In genomic region chr3:95521168-95521567, GRCm38 (mm10) we compare ENCODE assay signal across 15 mouse cellular contexts. TPM values are rescaled to one million over a fixed set of nuclear protein-coding genes. Genes with fewer than 3 reads are reported as not detected.
DNase-seq lines count a peak whose midpoint lies in the region; ATAC-seq and TF ChIP-seq lines count a peak whose summit lies in the region.
"Had no signal": no experiment of that assay in that cellular context is flagged by ENCODE, and none has a peak within 500 bp of the region (broad histone marks: within the 10 kb centered on the region; RNA-seq: fewer than 3 reads in every experiment).

No protein-coding gene starts in this region.

- no peak overlapping the region for H3K4me2 ChIP-seq in heart, embryonic 13.5 days
- no peak overlapping the region for H3K4me2 ChIP-seq in heart, embryonic 11.5 days
- H3K4me2 ChIP-seq in forebrain, embryonic 14.5 days (ENCODE audit: low read length), result no peak overlapping the region
- H3K4me2 ChIP-seq: kidney, embryonic 15.5 days; midbrain, embryonic 12.5 days; stomach, embryonic 15.5 days had no signal

- no peak overlapping the region for H3K9ac ChIP-seq in heart, embryonic 13.5 days
- no peak overlapping the region for H3K9ac ChIP-seq in heart, embryonic 11.5 days (ENCODE audit: low read depth, low read length)
- H3K9ac ChIP-seq in forebrain, embryonic 14.5 days (ENCODE audit: low read length), result no peak overlapping the region
- H3K9ac ChIP-seq: forebrain, postnatal 0 days; kidney, embryonic 15.5 days; midbrain, embryonic 12.5 days; stomach, embryonic 15.5 days had no signal

- no peak for TF ChIP-seq POLR2A in bone marrow macrophage, adult 2 months (IDR thresholded peaks at IDR 0.05; ENCODE audit: borderline replicate concordance, low read depth, low read length)

- DNase-seq in 416B (ENCODE audit: low read depth), result peak; percentile 23
- DNase-seq in lung, postnatal 25 days (ENCODE audit: low spot score), result peak; percentile 42
- no peak for DNase-seq in forebrain, embryonic 14.5 days (ENCODE audit: low spot score)
- DNase-seq in cerebellum, postnatal 25 days, result no peak
- DNase-seq: forebrain, postnatal 0 days; left cerebral cortex, postnatal 4 days had no signal

- H3K27ac ChIP-seq in heart, embryonic 13.5 days (replicated peaks), result 0 out of 2 replicates have a peak overlapping the region, but pooled peaks have one; percentile 15
- no peak overlapping the region for H3K27ac ChIP-seq in heart, embryonic 11.5 days (ENCODE audit: low read depth, low read length)
- peak overlapping the region; percentile 95 for H3K27ac ChIP-seq in bone marrow macrophage, adult 2 months (ENCODE audit: insufficient read depth, low read depth, low read length)
- H3K27ac ChIP-seq in forebrain, embryonic 14.5 days (ENCODE audit: low read depth, low read length), result no peak overlapping the region
- H3K27ac ChIP-seq: kidney, embryonic 15.5 days; midbrain, embryonic 12.5 days; stomach, embryonic 15.5 days had no signal

- TF ChIP-seq CTCF in bone marrow macrophage, adult 2 months (IDR thresholded peaks at IDR 0.05; ENCODE audit: low read depth, low read length), result no peak

- no peak for ATAC-seq in heart, embryonic 13.5 days (ENCODE audit: extremely low read depth, insufficient number of reproducible peaks, low FRiP score, low TSS enrichment)
- no peak for ATAC-seq in heart, embryonic 11.5 days (replicated peaks; ENCODE audit: insufficient number of reproducible peaks, low FRiP score, low TSS enrichment)
- no peak for ATAC-seq in forebrain, embryonic 14.5 days
- ATAC-seq in cerebellum, adult (ENCODE audit: insufficient number of reproducible peaks, low FRiP score, low TSS enrichment), result no peak
- ATAC-seq: forebrain, postnatal 0 days had no signal

- peaks cover 21% of the 10 kb centered on the region for H3K4me1 ChIP-seq in heart, embryonic 13.5 days
- no peaks in the 10 kb centered on the region for H3K4me1 ChIP-seq in heart, embryonic 11.5 days (ENCODE audit: control insufficient read depth, insufficient read depth, low read length)
- peaks cover 59% of the 10 kb centered on the region for H3K4me1 ChIP-seq in bone marrow macrophage, adult 2 months (ENCODE audit: control insufficient read depth, insufficient read depth, low read length)
- H3K4me1 ChIP-seq in forebrain, embryonic 14.5 days (ENCODE audit: control insufficient read depth, insufficient read depth, low read length), result no peaks in the 10 kb centered on the region

- no peaks in the 10 kb centered on the region for H3K27me3 ChIP-seq in heart, embryonic 13.5 days (replicated peaks)
- H3K27me3 ChIP-seq in heart, embryonic 11.5 days (ENCODE audit: control insufficient read depth, insufficient read depth, low read length), result no peaks in the 10 kb centered on the region
- H3K27me3 ChIP-seq in forebrain, embryonic 14.5 days (replicated peaks; ENCODE audit: control insufficient read depth, insufficient read depth, low read length), result no peaks in the 10 kb centered on the region
- H3K27me3 ChIP-seq: kidney, embryonic 15.5 days; midbrain, embryonic 12.5 days; stomach, embryonic 15.5 days had no signal

- H3K9me3 ChIP-seq in heart, embryonic 13.5 days, result no peaks in the 10 kb centered on the region
- H3K9me3 ChIP-seq in heart, embryonic 11.5 days (replicated peaks; ENCODE audit: control insufficient read depth, low read length), result no peaks in the 10 kb centered on the region
- no peaks in the 10 kb centered on the region for H3K9me3 ChIP-seq in forebrain, embryonic 14.5 days (replicated peaks; ENCODE audit: control insufficient read depth, low read length)
- H3K9me3 ChIP-seq: kidney, embryonic 15.5 days; midbrain, embryonic 12.5 days; stomach, embryonic 15.5 days had no signal

- 85% methylated on average over 10 of the region's 10 CpGs for WGBS in heart, embryonic 13.5 days
- WGBS in heart, embryonic 11.5 days (ENCODE audit: insufficient replicate concordance), result 81% methylated on average over 10 of the region's 10 CpGs
- WGBS in forebrain, embryonic 14.5 days, result 89% methylated on average over 10 of the region's 10 CpGs

- H3K36me3 ChIP-seq in heart, embryonic 13.5 days, result no peaks in the 10 kb centered on the region
- H3K36me3 ChIP-seq in heart, embryonic 11.5 days (ENCODE audit: control insufficient read depth, insufficient read depth, low read length), result no peaks in the 10 kb centered on the region
- H3K36me3 ChIP-seq in forebrain, embryonic 14.5 days (ENCODE audit: control insufficient read depth, insufficient read depth, low read length), result no peaks in the 10 kb centered on the region
- H3K36me3 ChIP-seq: kidney, embryonic 15.5 days; midbrain, embryonic 12.5 days; stomach, embryonic 15.5 days had no signal

- no peak overlapping the region for H3K4me3 ChIP-seq in heart, embryonic 13.5 days
- H3K4me3 ChIP-seq in heart, embryonic 11.5 days (ENCODE audit: low read depth, low read length), result no peak overlapping the region
- H3K4me3 ChIP-seq in bone marrow macrophage, adult 2 months (ENCODE audit: insufficient read depth, low read length), result peak overlapping the region; percentile 7; the same call in 1 of the 2 replicates
- H3K4me3 ChIP-seq in forebrain, embryonic 14.5 days (ENCODE audit: low read depth, low read length), result no peak overlapping the region
- H3K4me3 ChIP-seq: kidney, embryonic 15.5 days; midbrain, embryonic 12.5 days; stomach, embryonic 15.5 days had no signal

RNA-seq across cellular contexts. Expression of gene Ctss, which starts 5.4 kb away (rescaled TPM):
- polyA plus RNA-seq in heart, embryonic 13.5 days (2015; fragmentation: Nextera tagmentation; extraction: Ambion mirVana), result 12.3 and 13.4 TPM in 2 replicates
- polyA plus RNA-seq in heart, embryonic 11.5 days (2014; fragmentation: Nextera tagmentation; extraction: Ambion mirVana), result 5.4 and 6.2 TPM in 2 replicates
- 5,285 and 5,524 TPM in 2 replicates for polyA plus RNA-seq in bone marrow macrophage, adult 2 months (2012; ENCODE audit: insufficient read depth, insufficient read length, missing spikeins)
- 14.4 and 14.8 TPM in 2 replicates for polyA plus RNA-seq in forebrain, embryonic 14.5 days (2014; fragmentation: Nextera tagmentation; extraction: Ambion mirVana)

RNA-seq across cellular contexts. Expression of gene Ctsk, which starts 22.1 kb away (rescaled TPM):
- 15.5 and 17.0 TPM in 2 replicates for polyA plus RNA-seq in heart, embryonic 13.5 days (2015; fragmentation: Nextera tagmentation; extraction: Ambion mirVana)
- 9.9 and 14.0 TPM in 2 replicates for polyA plus RNA-seq in heart, embryonic 11.5 days (2014; fragmentation: Nextera tagmentation; extraction: Ambion mirVana)
- polyA plus RNA-seq in bone marrow macrophage, adult 2 months (2012; ENCODE audit: insufficient read depth, insufficient read length, missing spikeins), result 10.9 and 12.6 TPM in 2 replicates
- 7.4 and 7.5 TPM in 2 replicates for polyA plus RNA-seq in forebrain, embryonic 14.5 days (2014; fragmentation: Nextera tagmentation; extraction: Ambion mirVana)

RNA-seq across cellular contexts. Expression of gene Hormad1, which starts 38.3 kb away (rescaled TPM):
- not detected in 2 replicates for polyA plus RNA-seq in heart, embryonic 13.5 days (2015; fragmentation: Nextera tagmentation; extraction: Ambion mirVana)
- 0.65 TPM in 1 of 2 replicates, not detected in the other for polyA plus RNA-seq in heart, embryonic 11.5 days (2014; fragmentation: Nextera tagmentation; extraction: Ambion mirVana)
- not detected in 2 replicates for polyA plus RNA-seq in bone marrow macrophage, adult 2 months (2012; ENCODE audit: insufficient read depth, insufficient read length, missing spikeins)
- polyA plus RNA-seq in forebrain, embryonic 14.5 days (2014; fragmentation: Nextera tagmentation; extraction: Ambion mirVana), result not detected in 2 replicates
- polyA plus RNA-seq: embryonic facial prominence, embryonic 11.5 days; forebrain, postnatal 0 days; heart, embryonic 16.5 days; kidney, embryonic 15.5 days; midbrain, embryonic 12.5 days; stomach, embryonic 15.5 days had no signal

Comparison
In these comparisons a context has a peak if more than half of its experiments do, and no peak if none do; other contexts are left out.
1. H3K27ac ChIP-seq: peak in heart, embryonic 13.5 days (single experiment) and bone marrow macrophage, adult 2 months (single experiment); none in heart, embryonic 11.5 days (single experiment) and forebrain, embryonic 14.5 days (single experiment).
2. DNase-seq: peak in 416B (single experiment) and lung, postnatal 25 days (single experiment); none in forebrain, embryonic 14.5 days (single experiment) and cerebellum, postnatal 25 days (0 of 2).
3. RNA of gene Ctss, which starts 5.4 kb away (polyA plus RNA-seq): 5,285 to 5,524 TPM in bone marrow macrophage, adult 2 months; 14.4 to 14.8 TPM in forebrain, embryonic 14.5 days, 12.3 to 13.4 TPM in heart, embryonic 13.5 days and 5.4 to 6.2 TPM in heart, embryonic 11.5 days; every median in the first group is over 100 times any median in the second.